ENCODE assay signal across 7 mouse cellular contexts in the genomic region with DNA sequence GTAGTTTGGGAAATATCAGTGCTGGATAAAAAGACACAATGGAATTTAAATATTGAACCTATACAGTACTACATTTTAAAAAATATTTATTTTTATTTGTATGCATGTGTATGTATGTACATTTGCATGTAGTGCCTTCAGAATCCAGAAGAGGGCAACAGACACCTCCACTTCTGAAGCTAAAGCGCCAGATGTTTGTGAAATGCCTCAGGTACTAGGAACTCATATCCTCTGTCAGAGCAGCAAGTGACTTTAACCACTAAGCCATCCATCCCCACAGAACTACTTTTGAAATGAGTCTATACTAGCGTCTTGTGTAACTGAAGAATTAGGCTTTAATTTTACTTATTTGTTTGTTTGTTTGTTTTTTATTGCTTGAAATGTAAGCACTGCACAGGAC.
DNase-seq lines count a peak whose midpoint lies in the region; ATAC-seq and TF ChIP-seq lines count a peak whose summit lies in the region.

No protein-coding gene starts in this region.

- H3K27me3 ChIP-seq in CH12.LX (replicated peaks), result no peaks in the 10 kb centered on the region

- H3K36me3 ChIP-seq in CH12.LX (replicated peaks in 1 of 2; ENCODE audit: control insufficient read depth in 1 of 2, insufficient read depth in 1 of 2, low read length in 1 of 2), result no peaks in the 10 kb centered on the region

- H3K9me3 ChIP-seq in CH12.LX (replicated peaks; ENCODE audit: low read length), result no peaks in the 10 kb centered on the region

- H3K4me1 ChIP-seq in CH12.LX (ENCODE audit: control insufficient read depth in 1 of 2, insufficient read depth in 2 of 2), result peaks cover 0 to 4% of the 10 kb centered on the region in 2 experiments; a peak in 2 of 4 replicates

- peak; percentile 53 for DNase-seq in kidney, adult 9 months
- DNase-seq in kidney, adult 11 months, result no peak
- peak; percentile 84 for DNase-seq in CH12.LX (ENCODE audit: extremely low read depth)
- peak; percentile 88 for DNase-seq in NIH3T3 (ENCODE audit: low read depth)
- peak; percentile 40 for DNase-seq in fibroblast of lung, adult 2 months (ENCODE audit: low read depth)
- peak; percentile 36 for DNase-seq in lung, postnatal 14 days

- TF ChIP-seq CTCF in CH12.LX (conservative IDR thresholded peaks at IDR 0.05 in 1 of 2, IDR thresholded peaks at IDR 0.05 in 1 of 2; ENCODE audit: low read depth in 2 of 2, low read length in 2 of 2), result peak; percentile 36 to 86; a peak in 2 of 4 replicates

- no peak overlapping the region for H3K4me2 ChIP-seq in CH12.LX (ENCODE audit: insufficient read depth, low read depth, poor library complexity, severe bottlenecking)

- H3K27ac ChIP-seq in CH12.LX (ENCODE audit: insufficient read depth, low read depth), result no peak overlapping the region

- no peak for TF ChIP-seq POLR2A in CH12.LX (IDR thresholded peaks at IDR 0.05; ENCODE audit: low read depth, low read length)

- ATAC-seq in monocyte, adult 5-6 weeks (replicated peaks; ENCODE audit: insufficient number of reproducible peaks, low FRiP score, low TSS enrichment, poor library complexity, severe bottlenecking), result no peak

- H3K79me2 ChIP-seq in CH12.LX (replicated peaks; ENCODE audit: control insufficient read depth, extremely low read depth, insufficient read depth, poor library complexity, severe bottlenecking), result no peaks in the 10 kb centered on the region

- TF ChIP-seq EP300 in CH12.LX (IDR thresholded peaks at IDR 0.05; ENCODE audit: low read length), result no peak

- dilution Hi-C loops in CH12.LX (cut with MboI; ENCODE audit: extremely low pct_ligation_motif_present, extremely low pct_unique_long_range_greater_than_20kb, low sequenced_read_pairs), result no loop called here

- peak; percentile 88 for TF ChIP-seq RAD21 in CH12.LX (IDR thresholded peaks at IDR 0.05; ENCODE audit: low read depth, low read length)

- H3K9ac ChIP-seq in CH12.LX (ENCODE audit: insufficient read depth, low read depth), result no peak overlapping the region

- in situ Hi-C loops in CH12.LX (cut with MboI; ENCODE audit: low pct_ligation_motif_present, low pct_unique_long_range_greater_than_20kb, low sequenced_read_pairs), result loop anchor here (25.0 kb wide), 2 partner anchors 300 to 375 kb away; no protein-coding TSS in a partner anchor

- H3K4me3 ChIP-seq in CH12.LX (replicated peaks in 1 of 3; ENCODE audit: low read depth in 2 of 3, low read length in 2 of 3, poor library complexity in 1 of 3), result no peak overlapping the region

TF ChIP-seq in CH12.LX, 34 proteins besides CTCF, POLR2A, EP300 and RAD21:
- TF ChIP-seq JUN (IDR thresholded peaks at IDR 0.05; ENCODE audit: insufficient read depth, low read depth, low read length) (peak; percentile 62), HCFC1 (IDR thresholded peaks at IDR 0.05; ENCODE audit: low read depth, low read length) (no peak), RCOR1 (conservative IDR thresholded peaks at IDR 0.05; ENCODE audit: low read depth, low read length) (no peak), E2F4 (IDR thresholded peaks at IDR 0.05; ENCODE audit: insufficient replicate concordance, low read depth, low read length) (no peak), ELF1 (IDR thresholded peaks at IDR 0.05; ENCODE audit: low read depth, low read length) (no peak), MAX (IDR thresholded peaks at IDR 0.05; ENCODE audit: low read length) (no peak), NELFE (IDR thresholded peaks at IDR 0.05; ENCODE audit: low read depth, low read length) (no peak), IRF4 (IDR thresholded peaks at IDR 0.05; ENCODE audit: low read depth, low read length) (peak; percentile 81; the same call in 1 of the 2 replicates), JUND (conservative IDR thresholded peaks at IDR 0.05; ENCODE audit: low read depth, low read length) (peak; percentile 79), TBP (conservative IDR thresholded peaks at IDR 0.05; ENCODE audit: low read depth, low read length) (no peak), ZC3H11A (IDR thresholded peaks at IDR 0.05; ENCODE audit: low read depth, low read length) (peak; percentile 69), KAT2A (IDR thresholded peaks at IDR 0.05; ENCODE audit: insufficient replicate concordance, low read length) (no peak), MXI1 (IDR thresholded peaks at IDR 0.05; ENCODE audit: low read depth, low read length) (no peak), TCF12 (IDR thresholded peaks at IDR 0.05; ENCODE audit: low read depth, low read length) (no peak), PAX5 (IDR thresholded peaks at IDR 0.05; ENCODE audit: low read length) (no peak), NRF1 (IDR thresholded peaks at IDR 0.05; ENCODE audit: low read depth, low read length) (no peak), MYC (IDR thresholded peaks at IDR 0.05; ENCODE audit: low read depth, low read length) (0 out of 2 replicates have a peak, but pooled peaks have one; percentile 30), MEF2A (IDR thresholded peaks at IDR 0.05; ENCODE audit: borderline replicate concordance, low read depth, low read length) (no peak), USF2 (conservative IDR thresholded peaks at IDR 0.05; ENCODE audit: low read depth, low read length) (no peak), MAZ (IDR thresholded peaks at IDR 0.05; ENCODE audit: low read depth, low read length) (no peak), GABPA (IDR thresholded peaks at IDR 0.05; ENCODE audit: insufficient replicate concordance, low read depth, low read length) (no peak), ETS1 (conservative IDR thresholded peaks at IDR 0.05; ENCODE audit: low read depth, low read length) (no peak), POLR2AphosphoS2 (IDR thresholded peaks at IDR 0.05; ENCODE audit: low read depth, low read length) (no peak), UBTF (IDR thresholded peaks at IDR 0.05; ENCODE audit: low read depth, low read length) (no peak), ZNF384 (IDR thresholded peaks at IDR 0.05; ENCODE audit: low read depth, low read length) (no peak), SMC3 (IDR thresholded peaks at IDR 0.05; ENCODE audit: low read depth, low read length) (peak; percentile 90), CHD1 (IDR thresholded peaks at IDR 0.05; ENCODE audit: low read depth, low read length) (no peak), USF1 (IDR thresholded peaks at IDR 0.05; ENCODE audit: low read depth, low read length) (no peak), ZMIZ1 (IDR thresholded peaks at IDR 0.05; ENCODE audit: low read depth, low read length) (no peak), ZKSCAN1 (IDR thresholded peaks at IDR 0.05; ENCODE audit: borderline replicate concordance, low read depth, low read length) (no peak), MAFK (IDR thresholded peaks at IDR 0.05; ENCODE audit: insufficient replicate concordance, low read length) (no peak), SIN3A (IDR thresholded peaks at IDR 0.05; ENCODE audit: low read length) (no peak), BHLHE40 (IDR thresholded peaks at IDR 0.05; ENCODE audit: low read depth, low read length) (no peak), CHD2 (IDR thresholded peaks at IDR 0.05; ENCODE audit: low read length) (no peak)
